Mouse (Mus musculus) thymus, adult 2 months (tissue): ENCODE data around the gene Rhox4c.
"Not testable (repeated sequence)": the region's sequence is repeated elsewhere in the genome, so short reads cannot be mapped to it uniquely, and the experiment has no call there.

ENCODE experiments used
- CTCF ChIP-seq: fragments of 200-500 bp; IDR thresholded peaks from 2 replicates; pipeline ENCODE4 v1.5.1; 2012; ENCODE audit warnings: mild to moderate bottlenecking, control low read depth, low read length, moderate library complexity, borderline replicate concordance; ENCODE audit not compliant: control insufficient read depth, poor library complexity, insufficient read depth; ENCODE audit errors: extremely low read depth
- POLR2A ChIP-seq: fragments of 200-500 bp; IDR thresholded peaks from 2 replicates; pipeline ENCODE4 v1.6.1; 2012; ENCODE audit warnings: mild to moderate bottlenecking, low read length, control low read depth, moderate library complexity; ENCODE audit not compliant: control insufficient read depth, poor library complexity, insufficient read depth; ENCODE audit errors: extremely low read depth

- TF ChIP-seq POLR2A, CTCF: not testable (repeated sequence)
These were observed 26.8 kb upstream of the Rhox4c start, which contains the start of gene Rhox2c for GRCm38 (mm10) chrX:37453380-37453779.
